Mouse (Mus musculus): ENCODE results near the gene Pard3.

DNA sequence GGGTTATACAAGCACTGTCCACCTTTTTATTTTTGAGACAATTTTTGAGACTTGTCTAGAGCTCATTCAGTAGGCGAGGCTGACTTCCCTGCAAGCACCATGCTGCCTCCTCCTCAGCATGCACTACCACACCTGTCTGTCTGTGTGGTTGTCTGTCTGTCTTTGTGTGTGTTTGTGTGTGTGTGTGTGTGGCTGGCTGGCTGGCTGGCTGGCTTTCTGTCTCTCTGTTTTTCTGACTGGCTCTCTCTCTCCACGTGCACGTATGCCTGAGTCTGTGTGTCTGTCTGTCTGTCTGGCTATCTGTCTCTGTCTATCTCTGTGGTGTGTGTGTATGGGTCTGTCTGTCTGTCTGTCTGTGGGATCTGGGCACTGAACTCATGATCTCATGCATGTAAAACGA, 199.2 kb downstream of the Pard3 start:
- TF ChIP-seq CTCF (IDR thresholded peaks at IDR 0.05; ENCODE audit: low read depth): no peak
- TF ChIP-seq EP300 (IDR thresholded peaks at IDR 0.05; ENCODE audit: low read depth): no peak
